Mouse (Mus musculus): ENCODE results near the gene Atxn7l1. TPM values are rescaled to one million over a fixed set of nuclear protein-coding genes. Genes with fewer than 3 reads are reported as not detected.

Atxn7l1 gene
- total RNA-seq, 1 experiment from 2014 or later: 111 TPM

DNA sequence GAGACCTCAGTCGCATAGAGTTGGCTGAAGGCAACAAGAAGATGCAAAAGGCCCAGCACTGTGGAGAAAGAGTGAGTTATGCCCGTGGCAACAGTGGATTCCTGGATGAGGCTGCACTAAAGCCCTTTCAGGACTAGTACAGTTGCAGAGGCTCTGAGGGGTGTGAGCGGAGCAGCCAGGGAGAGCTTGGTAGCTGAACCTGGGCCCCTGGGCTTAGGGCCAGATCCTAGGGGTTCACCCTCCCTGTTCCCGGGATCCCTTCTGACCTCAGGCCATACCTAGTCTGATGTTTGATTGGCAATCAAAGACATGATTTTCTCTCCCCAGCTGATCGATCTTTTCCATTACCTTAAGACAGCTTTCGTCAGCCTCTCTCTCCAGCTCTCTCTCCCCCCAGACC lies 58.8 kb downstream of the Atxn7l1 start:
- no peak for ATAC-seq (ENCODE audit: extremely low read depth, insufficient number of reproducible peaks, low FRiP score, poor library complexity, severe bottlenecking)

DNA sequence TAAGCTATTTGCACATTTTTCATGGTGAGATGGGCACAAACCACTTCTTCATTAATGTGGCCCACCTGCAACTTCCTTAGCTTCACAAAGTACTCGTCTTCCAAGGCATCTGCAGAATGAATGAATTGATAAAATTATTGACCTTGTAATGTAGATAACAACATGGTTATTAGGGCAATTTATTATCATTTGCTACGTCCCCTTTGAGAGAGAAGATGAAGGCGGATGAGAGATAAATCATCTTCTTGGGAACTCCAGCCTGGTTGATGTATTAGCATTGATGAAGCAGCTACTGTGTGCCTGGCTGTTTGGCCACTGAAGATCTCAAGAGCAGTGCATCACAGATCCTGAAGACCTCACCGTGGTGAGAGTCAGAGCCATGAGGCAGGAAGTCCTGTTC lies 63.4 kb downstream of the Atxn7l1 start:
- no peak for ATAC-seq (ENCODE audit: extremely low read depth, insufficient number of reproducible peaks, low FRiP score, poor library complexity, severe bottlenecking)

DNA sequence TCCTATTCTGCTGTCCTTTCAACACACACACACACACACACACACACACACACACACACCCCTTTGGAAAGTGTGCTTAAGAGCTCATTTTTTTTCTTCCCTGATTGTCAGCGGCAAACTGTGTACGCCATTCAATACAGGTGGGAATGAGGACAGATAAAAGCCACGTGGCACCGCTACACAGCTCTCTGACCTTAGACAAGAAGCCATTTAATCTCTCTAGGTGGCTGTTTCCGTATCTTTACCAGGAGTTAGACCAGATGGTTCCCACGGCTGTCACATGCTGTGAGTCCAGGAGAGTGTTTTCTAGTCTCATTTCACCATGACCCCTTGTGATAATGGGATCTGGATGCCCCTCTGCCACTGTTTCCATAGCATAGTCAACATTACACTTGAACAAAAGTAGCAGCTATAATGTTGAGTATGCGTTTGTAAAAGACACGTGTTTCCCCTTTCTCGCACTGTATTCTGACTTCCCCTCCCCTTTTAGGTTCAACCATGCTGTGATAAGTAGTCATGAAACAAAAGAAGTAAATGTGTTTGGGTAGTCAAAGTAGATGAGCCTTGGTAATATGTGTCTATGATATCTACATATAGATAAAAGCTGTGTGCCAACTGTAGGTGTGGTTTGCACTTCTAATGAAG lies 70.8 kb downstream of the Atxn7l1 start:
- ATAC-seq (ENCODE audit: extremely low read depth, insufficient number of reproducible peaks, low FRiP score, poor library complexity, severe bottlenecking): no peak

DNA sequence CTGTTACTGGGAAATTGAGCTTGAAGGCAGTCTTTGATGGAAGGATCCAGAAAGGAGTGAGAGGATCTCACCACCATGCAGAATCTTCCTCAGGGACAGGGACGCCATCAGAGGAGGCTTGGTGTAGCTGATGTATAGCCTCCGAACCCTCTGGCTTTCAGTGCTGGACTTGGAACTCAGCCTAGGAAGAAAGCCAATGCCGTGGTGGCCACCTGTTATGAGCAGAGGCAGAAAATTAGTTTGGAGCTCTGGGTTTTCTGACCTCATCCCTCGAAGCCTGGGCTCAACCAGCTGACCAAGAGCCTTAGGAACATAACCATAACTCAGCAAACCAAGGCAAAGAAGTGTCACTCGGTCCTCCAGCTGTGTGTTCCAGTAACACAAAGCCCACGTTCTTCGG lies 71.9 kb downstream of the Atxn7l1 start:
- ATAC-seq (ENCODE audit: extremely low read depth, insufficient number of reproducible peaks, low FRiP score, poor library complexity, severe bottlenecking): no peak

DNA sequence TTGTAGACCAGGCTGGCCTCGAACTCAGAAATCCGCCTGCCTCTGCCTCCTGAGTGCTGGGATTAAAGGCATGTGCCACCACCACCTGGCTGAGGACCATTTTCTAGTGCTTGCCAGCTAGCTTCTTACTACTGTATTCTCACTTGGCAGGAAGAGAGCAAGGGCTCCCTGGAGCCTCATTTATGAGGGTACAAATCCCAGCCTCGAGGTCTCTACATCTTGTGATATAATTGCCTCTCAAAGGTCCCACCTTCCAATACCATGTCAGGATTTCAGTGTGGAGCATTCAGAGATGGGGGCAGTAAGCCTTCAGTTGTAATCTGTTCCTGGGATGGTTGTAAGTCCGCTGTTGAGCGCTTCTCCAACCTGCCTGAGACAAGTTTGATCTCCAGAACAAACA lies 72.6 kb downstream of the Atxn7l1 start:
- ATAC-seq (ENCODE audit: extremely low read depth, insufficient number of reproducible peaks, low FRiP score, poor library complexity, severe bottlenecking): no peak

DNA sequence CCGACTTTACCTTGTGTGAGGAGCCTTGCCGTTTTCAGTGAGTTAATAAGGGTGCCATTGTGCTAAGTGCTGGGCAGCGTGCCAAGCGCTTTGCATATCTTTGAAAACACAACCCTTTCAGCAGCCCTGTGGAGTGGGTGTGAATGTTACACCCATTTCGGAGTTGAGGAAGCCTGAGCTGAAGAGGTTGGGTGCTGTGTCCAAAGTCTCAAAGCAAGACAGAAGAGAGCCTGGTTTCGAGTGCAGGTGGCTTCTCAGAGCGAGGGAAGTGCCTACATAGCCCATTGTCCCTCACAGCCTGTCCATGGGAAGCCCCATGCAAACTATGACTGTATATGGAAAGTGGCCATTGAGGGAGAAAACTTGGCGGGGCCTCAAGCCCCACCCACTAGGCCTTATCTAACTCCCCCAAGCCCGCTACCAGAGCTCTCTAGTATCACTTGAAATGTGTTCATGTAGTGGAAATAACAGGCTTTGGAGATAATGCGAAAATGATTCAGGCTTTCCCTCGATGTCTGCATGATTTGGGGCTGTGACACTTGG lies 73.1 kb downstream of the Atxn7l1 start:
- ATAC-seq (ENCODE audit: extremely low read depth, insufficient number of reproducible peaks, low FRiP score, poor library complexity, severe bottlenecking): no peak

DNA sequence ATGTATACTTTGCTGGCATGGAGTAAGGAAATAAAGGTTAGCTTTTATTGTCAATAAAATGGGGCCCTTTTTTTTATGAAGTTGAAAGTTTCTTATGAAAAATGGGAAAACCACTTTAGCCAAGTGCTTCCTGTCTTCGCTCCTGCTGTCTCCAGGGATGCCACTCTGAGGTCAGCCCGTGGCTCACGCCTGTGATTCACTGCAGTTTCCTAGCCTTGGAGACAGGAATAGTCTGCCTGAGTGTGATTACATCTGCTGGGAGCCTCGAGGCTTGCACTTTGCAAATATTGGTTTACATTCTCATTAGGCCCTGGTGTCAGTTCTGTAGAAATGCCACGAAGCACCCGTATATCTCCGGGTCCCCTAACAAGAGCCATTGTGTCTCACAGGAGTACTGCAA lies 74.7 kb downstream of the Atxn7l1 start:
- ATAC-seq (ENCODE audit: extremely low read depth, insufficient number of reproducible peaks, low FRiP score, poor library complexity, severe bottlenecking): no peak

DNA sequence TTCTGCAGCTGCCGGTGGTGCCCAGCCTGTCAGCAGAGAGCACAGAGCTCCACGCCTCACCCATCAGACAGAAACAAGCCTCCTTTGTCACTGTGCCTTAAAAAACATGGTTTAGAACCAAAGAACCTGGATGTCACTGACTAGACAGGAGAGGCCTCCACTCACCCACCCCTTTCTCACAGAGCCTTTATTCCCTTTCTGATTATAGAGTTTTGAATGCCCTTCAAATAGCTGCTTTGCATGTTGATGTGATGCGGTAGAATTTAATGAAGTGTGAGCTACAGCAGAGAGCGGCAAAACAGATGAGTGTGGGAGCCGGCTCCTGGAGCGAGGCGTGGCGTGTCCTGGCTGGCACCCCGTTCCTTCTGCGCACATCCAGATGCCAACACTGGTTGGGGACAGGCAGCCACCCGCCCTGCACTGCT lies 77.6 kb downstream of the Atxn7l1 start:
- no peak for ATAC-seq (ENCODE audit: extremely low read depth, insufficient number of reproducible peaks, low FRiP score, poor library complexity, severe bottlenecking)

DNA sequence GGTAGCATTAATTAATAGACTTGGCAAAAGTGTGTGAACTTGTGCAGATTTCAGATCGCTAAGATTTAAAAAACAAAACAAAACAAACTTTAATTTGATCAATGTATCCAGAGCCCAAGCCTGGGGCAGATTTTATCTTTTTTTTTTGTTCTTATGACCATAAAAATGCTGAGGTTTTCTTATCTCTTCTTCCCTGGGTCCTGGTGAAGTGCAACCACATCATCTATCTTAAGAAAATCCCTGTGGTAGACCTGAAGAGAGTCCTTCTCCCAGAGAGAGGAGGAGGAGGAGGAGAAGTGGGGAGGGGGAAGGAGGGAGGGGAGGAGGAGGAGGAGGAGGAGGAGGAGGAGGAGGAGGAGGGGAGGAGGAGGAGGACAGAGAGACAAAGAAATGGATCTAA lies 78.5 kb downstream of the Atxn7l1 start:
- no peak for ATAC-seq (ENCODE audit: extremely low read depth, insufficient number of reproducible peaks, low FRiP score, poor library complexity, severe bottlenecking)

DNA sequence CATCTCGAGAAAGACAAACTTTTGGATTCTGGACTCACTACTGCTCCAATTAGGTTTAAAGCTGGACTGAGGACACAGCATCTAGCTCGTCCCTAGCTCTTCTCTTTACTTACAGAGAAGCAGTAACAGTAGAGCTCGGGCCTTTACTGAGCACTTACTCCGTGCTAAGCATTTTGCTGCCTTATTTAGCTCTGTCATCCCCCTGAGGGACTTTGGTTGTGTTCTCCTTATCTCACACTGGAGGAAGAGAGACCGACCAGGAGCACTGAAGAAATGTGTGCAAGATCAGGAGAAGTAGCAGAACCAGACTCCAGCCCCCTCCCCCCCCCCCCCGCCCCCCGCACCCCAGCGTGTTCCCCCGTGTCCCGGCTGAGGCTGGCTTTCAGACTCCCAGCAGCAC lies 79.1 kb downstream of the Atxn7l1 start:
- no peak for ATAC-seq (ENCODE audit: extremely low read depth, insufficient number of reproducible peaks, low FRiP score, poor library complexity, severe bottlenecking)

DNA sequence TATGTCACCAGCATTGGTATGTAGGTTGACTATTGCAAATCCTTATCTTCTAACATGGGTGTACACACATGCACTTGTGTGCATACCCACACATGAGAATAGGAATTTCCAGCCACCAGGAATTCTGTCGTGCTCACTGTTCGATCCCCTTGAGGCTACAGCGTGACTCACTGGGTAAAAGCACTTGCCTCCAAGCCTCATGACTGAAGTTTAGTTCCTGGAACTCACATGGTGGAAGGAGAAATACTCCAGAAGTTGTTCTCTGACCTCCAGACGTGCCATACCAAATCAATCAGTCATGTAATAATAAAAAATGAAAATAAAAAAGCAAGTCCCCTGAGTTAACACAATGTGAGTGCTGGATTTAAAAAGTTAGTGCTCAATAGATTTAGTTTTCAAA lies 87.8 kb downstream of the Atxn7l1 start:
- ATAC-seq (ENCODE audit: extremely low read depth, insufficient number of reproducible peaks, low FRiP score, poor library complexity, severe bottlenecking): no peak

DNA sequence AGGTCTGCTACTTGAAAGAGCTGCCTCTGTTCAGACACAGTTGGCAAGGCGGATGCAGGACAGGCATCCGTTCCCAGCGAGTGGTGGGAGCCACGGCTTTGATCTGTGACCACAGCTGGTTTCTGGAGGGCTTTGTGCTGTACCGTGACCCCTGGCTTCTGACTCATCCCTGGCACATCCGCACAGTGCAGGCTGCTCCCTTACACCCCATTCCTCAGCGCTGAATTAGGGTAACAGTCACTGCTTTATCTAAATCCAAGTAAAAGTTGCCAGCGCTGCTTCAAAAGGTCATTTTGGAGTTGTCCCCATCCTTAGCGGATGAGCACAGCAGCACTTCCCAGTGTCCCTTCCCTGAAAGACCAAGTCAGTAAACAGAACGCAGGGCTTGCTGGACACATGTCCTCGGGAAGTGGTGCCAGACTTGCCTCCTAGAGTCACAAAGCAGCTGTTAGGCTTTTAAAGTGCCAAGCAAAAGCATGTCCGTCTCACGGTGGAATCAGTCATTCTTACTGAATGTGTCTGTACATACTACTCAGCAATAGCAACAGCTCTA lies 88.4 kb downstream of the Atxn7l1 start:
- no peak for ATAC-seq (ENCODE audit: extremely low read depth, insufficient number of reproducible peaks, low FRiP score, poor library complexity, severe bottlenecking)

DNA sequence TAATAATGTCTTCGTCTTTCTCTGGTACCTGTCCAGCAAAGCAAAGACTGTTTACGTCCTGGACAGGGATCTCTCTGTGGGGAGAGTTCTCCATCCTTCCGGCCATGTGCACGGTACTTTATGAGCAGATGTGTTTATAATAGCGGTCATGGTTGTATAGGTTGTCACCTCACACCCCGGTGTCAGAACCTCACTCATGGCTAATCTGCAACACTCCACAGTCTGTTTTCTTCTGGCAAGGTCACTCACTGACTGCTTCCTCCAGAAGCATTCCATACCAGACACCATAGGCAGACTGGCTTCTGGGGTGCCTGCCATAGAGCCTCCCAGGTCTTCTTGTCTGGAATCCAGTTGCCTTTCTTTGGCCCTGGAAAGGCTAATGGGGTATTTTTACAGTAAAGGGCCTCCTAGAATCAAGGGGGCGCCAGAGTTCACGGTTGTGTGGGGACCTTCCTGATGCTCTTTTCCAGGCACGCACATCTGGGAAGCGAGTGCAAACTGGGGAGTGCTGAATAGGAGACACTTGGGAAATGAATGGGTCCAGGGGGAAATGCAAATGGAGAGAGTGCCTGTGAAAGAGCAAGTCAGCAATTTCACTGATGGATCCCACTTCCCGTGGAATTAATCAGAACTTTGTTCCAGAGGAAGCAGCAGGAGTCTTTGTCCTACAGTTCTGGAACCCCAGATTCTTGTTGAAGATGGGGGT lies 89.0 kb downstream of the Atxn7l1 start:
- no peak for ATAC-seq (ENCODE audit: extremely low read depth, insufficient number of reproducible peaks, low FRiP score, poor library complexity, severe bottlenecking)

DNA sequence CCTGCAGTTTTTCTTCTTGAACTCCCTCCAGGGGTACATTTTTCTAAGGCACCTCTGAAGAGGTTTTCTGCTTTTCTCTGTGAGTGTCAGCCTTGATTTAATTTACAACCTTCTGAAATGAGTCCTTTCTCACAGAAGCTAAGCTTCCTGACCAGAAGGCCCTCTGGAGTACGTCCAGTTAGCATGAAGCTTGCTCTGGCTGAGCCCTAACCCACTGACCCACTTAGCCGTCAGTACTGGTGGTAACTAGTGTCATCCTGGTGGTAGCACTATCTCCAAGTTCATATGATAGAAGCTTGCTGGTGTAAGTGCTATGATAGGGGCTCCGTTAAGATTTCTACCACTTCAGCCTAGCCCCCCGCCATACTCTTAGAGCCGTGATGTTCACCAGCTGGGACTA lies 89.6 kb downstream of the Atxn7l1 start:
- no peak for ATAC-seq (ENCODE audit: extremely low read depth, insufficient number of reproducible peaks, low FRiP score, poor library complexity, severe bottlenecking)

DNA sequence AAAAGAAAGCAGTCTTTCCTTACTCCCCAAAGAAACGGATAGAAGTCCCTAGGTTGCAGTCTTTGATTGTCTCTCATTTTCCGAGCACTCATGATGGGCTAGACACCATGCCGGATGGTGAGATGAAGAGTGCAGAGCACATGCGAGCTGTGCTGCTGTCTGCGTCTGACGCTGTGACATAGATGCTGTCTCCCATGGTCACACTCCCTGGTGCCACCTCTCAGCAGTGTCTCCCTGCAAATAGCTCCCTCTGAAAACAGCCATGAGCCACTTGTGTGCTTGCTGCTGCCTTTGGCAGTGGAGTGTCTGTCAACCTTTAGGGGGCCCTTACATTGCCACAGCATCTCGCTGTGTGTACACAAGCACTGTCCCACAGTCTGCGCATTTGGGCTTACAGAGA lies 95.2 kb downstream of the Atxn7l1 start:
- no peak for ATAC-seq (ENCODE audit: extremely low read depth, insufficient number of reproducible peaks, low FRiP score, poor library complexity, severe bottlenecking)

DNA sequence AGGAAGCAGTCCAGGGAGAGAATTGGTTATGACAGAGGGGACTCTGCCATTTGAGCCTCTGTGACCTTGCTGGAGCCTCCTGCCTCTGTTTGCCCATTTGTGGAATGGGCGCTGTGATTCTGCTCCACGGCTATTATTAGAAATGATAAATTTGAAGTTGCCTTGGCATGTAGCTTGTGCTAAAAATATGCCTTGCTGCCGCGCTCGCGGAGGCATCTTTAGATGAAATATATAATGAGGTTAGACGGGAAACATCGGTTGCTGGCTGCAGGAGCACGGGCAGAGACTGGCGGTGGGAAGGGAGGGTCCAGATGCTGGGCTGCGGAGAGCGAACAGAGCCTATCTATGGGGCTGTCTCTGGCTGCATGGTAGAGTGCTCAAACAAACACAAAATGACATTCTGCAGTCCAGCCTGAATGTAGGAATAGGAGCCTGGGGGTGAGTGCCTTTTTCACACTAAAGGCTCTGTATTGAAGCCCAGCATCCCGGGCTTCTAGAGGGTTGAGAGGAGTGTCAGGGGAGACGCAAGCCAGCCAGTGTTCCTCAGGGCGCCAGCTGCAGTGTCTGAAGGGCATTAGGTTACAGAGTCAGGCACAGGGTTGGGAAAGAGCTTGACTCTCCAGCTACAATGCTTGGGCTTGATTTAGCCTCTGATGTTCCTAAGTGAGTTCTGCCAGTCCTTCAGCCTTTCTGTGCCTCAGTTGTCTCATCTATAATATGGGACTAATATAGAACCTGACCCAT lies 96.8 kb downstream of the Atxn7l1 start:
- ATAC-seq (ENCODE audit: extremely low read depth, insufficient number of reproducible peaks, low FRiP score, poor library complexity, severe bottlenecking): no peak

DNA sequence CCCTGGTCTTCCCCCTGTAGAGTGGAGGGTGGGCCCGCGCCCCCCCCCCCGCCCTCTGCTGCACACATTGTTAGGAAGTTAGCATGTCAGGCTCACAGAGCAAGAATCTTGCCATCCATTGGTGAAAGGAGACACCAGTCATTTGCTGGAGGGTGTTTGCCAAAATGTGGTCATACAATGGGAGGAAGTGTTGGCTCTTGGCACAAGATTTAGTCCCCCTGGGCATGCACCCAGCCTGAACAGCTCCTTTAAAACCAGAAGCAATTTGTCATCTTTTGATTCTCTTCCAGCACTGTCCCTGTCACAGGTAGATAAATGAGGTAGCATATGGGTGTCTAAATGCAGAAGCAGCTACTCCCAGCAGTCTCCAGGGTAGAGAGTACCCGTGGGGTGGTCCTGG lies 98.0 kb downstream of the Atxn7l1 start:
- no peak for ATAC-seq (ENCODE audit: extremely low read depth, insufficient number of reproducible peaks, low FRiP score, poor library complexity, severe bottlenecking)

DNA sequence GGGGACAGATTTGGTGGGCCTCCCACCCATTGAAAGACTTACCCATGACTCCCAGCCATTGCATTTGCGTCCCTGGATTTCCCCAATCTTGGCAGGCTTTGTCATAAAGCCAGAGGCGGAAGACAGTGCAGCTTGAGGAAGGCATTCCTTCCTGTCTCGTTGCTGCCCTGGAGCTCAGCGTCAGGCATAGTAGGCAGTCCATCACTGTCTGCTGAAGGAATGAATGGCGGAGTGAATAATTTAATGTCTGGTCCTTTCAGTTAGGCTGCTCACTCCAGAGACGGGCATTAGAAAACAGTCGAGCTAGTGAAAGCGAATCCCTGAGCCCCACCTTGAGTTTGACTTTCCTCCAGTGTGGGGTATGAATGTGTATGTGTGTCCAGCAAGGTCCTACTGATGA lies 99.4 kb downstream of the Atxn7l1 start:
- ATAC-seq (ENCODE audit: extremely low read depth, insufficient number of reproducible peaks, low FRiP score, poor library complexity, severe bottlenecking): no peak

DNA sequence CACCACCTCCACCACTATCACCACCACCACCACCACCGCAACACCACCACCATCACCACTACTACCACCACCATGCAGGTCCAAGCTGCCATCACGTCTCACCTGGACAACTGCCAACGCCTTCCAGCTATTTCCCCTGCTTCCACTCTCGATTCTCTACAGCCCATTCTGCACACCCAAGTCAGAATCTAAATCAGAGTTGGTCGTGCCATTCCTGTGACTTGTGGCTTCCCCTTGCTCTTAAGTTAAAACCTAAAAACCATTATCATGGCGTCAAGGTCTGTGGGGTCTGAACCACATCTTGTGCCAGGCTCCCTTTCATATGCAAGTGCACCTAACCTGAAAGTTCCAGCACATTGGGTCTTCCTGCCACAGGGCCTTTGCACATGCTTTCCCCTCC lies 102.7 kb downstream of the Atxn7l1 start:
- ATAC-seq (ENCODE audit: extremely low read depth, insufficient number of reproducible peaks, low FRiP score, poor library complexity, severe bottlenecking): no peak

DNA sequence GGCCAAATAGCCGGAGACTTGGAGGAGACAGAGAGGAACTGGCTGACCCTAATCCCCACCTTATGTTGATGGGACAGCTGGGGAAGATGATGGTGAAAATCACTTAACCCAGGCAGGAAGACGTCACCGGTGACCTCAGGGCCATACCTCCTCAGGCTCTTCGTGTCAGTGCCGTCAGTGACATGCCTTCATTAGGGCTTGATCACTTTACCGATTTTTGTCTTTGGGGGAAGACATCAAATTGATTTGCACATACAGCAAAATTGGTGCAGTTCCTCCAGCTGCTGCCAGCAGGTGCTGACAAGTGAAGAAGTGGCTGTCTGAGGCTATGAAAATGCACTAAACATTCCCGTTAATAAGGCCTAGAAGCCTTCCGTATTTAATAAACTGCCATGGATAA lies 103.9 kb downstream of the Atxn7l1 start:
- ATAC-seq (ENCODE audit: extremely low read depth, insufficient number of reproducible peaks, low FRiP score, poor library complexity, severe bottlenecking): no peak
